Mouse (Mus musculus): ENCODE data around the gene Slc22a23.

DNA sequence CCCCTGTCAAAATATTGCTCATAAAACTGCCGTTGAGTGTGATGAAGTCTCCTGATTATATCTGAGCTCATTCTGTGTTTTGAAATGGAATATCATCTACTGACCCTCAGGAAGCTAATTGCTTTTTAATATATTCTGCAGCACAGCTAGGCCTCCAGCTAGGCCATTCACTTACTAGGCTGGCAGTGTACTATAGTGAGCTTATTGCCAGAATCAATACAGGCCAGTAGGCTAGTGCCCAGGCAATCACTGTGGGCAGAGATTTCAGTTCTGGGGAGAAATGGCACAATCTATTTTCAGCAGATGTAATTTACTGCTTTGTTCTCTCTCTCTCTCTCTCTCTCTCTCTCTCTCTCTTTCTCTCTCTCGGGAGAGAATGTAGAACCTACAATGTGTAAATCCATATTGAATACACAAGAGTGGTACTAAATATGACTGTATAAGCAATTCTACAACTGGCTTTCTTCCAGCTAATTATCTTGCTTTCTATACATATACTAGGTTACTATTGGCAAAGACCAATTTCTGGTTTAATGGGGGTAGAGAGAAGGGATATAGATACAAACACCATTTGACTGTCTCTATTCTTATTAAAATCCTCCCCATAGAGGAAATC, 75.5 kb downstream of the Slc22a23 start:
- no peak for TF ChIP-seq CTCF (IDR thresholded peaks at IDR 0.05; ENCODE audit: low read depth)
- no peak for TF ChIP-seq EP300 (IDR thresholded peaks at IDR 0.05; ENCODE audit: low read depth)

Measured in liver, embryonic 14.5 days (tissue).